Mouse (Mus musculus) intestine, embryonic 16.5 days (tissue): ENCODE data around the gene Fam240b. TPM values are rescaled to one million over a fixed set of nuclear protein-coding genes. Genes with fewer than 3 reads are reported as not detected.

Source experiments
- ATAC-seq: fragments of 200-750 bp; cut with Nextera tagmentation; 2 replicates; pipeline ENCODE4 v1.8.0; 2017; ENCODE audit warnings: moderate TSS enrichment, moderate library complexity
- H3K27ac ChIP-seq: fragments of 300-500 bp; sonication (generic); 2 replicates; pipeline ENCODE4 v1.5.1; 2014; ENCODE audit warnings: mild to moderate bottlenecking, low read length
- H3K27me3 ChIP-seq: fragments of 300-500 bp; sonication (generic); replicated peaks from 2 replicates; pipeline ENCODE4 v1.6.1; 2014; ENCODE audit warnings: low read length, control low read depth, mixed read lengths; ENCODE audit not compliant: control insufficient read depth, insufficient read depth
- H3K36me3 ChIP-seq: fragments of 300-500 bp; sonication (generic); 2 replicates; pipeline ENCODE4 v1.6.1; 2014; ENCODE audit warnings: low read length, control low read depth; ENCODE audit not compliant: control insufficient read depth, insufficient read depth
- H3K4me1 ChIP-seq: fragments of 300-500 bp; sonication (generic); 2 replicates; pipeline ENCODE4 v1.6.1; 2014; ENCODE audit warnings: low read length, control low read depth, mixed read lengths; ENCODE audit not compliant: control insufficient read depth, insufficient read depth
- H3K4me2 ChIP-seq: fragments of 300-500 bp; sonication (generic); 2 replicates; pipeline ENCODE4 v1.6.1; 2014; ENCODE audit warnings: low read depth, low read length, control low read depth
- H3K4me3 ChIP-seq: fragments of 300-500 bp; sonication (generic); 2 replicates; pipeline ENCODE4 v1.5.1; 2014; ENCODE audit warnings: mild to moderate bottlenecking, low read length
- H3K9ac ChIP-seq: fragments of 300-500 bp; sonication (generic); 2 replicates; pipeline ENCODE4 v1.6.1; 2014; ENCODE audit warnings: low read depth, low read length
- H3K9me3 ChIP-seq: fragments of 300-500 bp; sonication (generic); 2 replicates; pipeline ENCODE4 v1.6.1; 2016; ENCODE audit warnings: low read length, control low read depth; ENCODE audit not compliant: control insufficient read depth
- WGBS: fragments of 180-500 bp; shearing (Covaris S2); extraction: QIAGEN DNeasy Blood & Tissue Kit; methylation state at CpG from one replicate; pipeline ENCODE4 v1.1.7; 2014; 5-methylcytosine and 5-hydroxymethylcytosine counted together
- polyA plus RNA-seq: library from polyadenylated mRNA; unstranded; fragments of >200 nt; fragmentation: Nextera tagmentation; extraction: Ambion mirVana; gene quantifications from 2 replicates; pipeline ENCODE4 v1.2.1, GENCODE M21; 2015

Fam240b gene
- polyA plus RNA-seq, 1 experiment from 2014 or later, result not detected

DNA sequence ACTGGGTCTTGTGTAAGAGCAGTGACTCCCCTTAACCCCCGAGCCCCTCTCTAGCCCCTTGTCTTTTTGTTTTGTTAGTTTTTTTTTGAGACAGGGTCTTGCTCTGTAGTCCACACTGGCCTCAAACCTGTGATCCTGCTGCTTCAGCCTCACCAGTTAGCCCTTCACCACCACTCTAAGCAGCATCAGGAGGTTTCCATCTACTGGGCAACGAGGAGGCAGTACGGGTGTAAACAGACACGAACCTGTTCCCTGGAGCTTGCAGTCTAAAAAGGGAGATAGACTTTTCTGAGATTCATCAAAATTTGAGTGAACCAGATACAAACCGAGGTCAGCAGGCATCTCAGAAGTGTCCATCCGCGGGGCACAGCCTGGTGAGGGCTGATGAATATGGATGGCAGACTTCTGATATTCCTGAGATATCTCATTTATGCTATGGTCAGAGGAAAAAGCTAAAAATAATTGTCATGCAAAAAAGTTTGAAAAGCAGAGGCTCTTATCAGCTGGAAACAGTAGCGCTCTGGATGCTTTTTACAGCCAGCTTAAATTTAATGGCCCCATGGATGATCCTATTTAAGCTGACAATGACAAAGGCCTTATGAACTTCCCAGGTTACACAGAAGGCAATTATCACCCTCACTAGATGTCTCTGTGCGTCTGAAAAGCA, 52.2 kb downstream of the Fam240b start:
- WGBS, result 69% methylated on average over 9 of the region's 9 CpGs

DNA sequence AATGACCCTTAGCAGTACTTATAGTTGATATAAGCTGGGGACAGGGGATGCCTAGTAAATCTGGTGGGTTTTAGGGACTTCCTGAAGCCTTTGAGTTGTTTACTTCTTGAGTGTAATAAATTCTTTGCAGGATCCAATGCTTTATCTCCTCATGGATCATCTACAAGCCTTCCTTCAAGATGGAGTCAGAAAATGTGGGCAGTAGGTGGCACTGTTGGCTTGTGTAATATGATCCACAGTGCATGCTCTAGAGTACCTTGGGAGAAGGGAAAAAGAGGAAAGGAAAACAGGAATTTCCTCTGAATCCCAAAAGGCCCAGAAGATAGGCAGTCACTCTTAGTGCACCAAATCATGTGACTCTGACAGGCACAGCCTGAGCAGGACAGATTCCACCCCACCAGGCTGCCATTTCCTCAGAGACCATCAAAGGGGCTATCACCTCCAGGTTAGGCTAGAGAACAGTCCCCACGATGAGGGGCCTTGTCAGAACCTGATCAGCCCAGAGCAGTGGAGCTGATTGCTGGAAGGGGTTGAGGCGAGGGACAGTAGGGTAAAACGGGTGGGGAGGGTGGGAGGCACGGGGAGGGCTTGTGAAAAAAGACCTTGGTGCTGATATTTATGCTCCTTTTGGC, 54.2 kb downstream of the Fam240b start:
- no peak overlapping the region for H3K4me3 ChIP-seq
- WGBS, result 67% methylated on average over 4 of the region's 4 CpGs
- H3K27me3 ChIP-seq, result no peaks in the 10 kb centered on the region
- H3K4me2 ChIP-seq, result no peak overlapping the region
- peaks cover 4% of the 10 kb centered on the region; the same call in 1 of the 2 replicates for H3K4me1 ChIP-seq
- H3K9ac ChIP-seq, result no peak overlapping the region
- H3K9me3 ChIP-seq, result no peaks in the 10 kb centered on the region
- no peak overlapping the region for H3K27ac ChIP-seq
- ATAC-seq, result peak; percentile 59
- no peaks in the 10 kb centered on the region for H3K36me3 ChIP-seq

More for the DNA sequence above, 52.2 kb downstream of the Fam240b start:
- Histone ChIP-seq H3K4me1 (no peaks in the 10 kb centered on the region), H3K27ac (no peak overlapping the region), H3K4me3 (no peak overlapping the region), H3K4me2 (no peak overlapping the region), H3K9me3 (no peaks in the 10 kb centered on the region), H3K36me3 (no peaks in the 10 kb centered on the region), H3K9ac (no peak overlapping the region), H3K27me3 (no peaks in the 10 kb centered on the region)
- ATAC-seq, result no peak

DNA sequence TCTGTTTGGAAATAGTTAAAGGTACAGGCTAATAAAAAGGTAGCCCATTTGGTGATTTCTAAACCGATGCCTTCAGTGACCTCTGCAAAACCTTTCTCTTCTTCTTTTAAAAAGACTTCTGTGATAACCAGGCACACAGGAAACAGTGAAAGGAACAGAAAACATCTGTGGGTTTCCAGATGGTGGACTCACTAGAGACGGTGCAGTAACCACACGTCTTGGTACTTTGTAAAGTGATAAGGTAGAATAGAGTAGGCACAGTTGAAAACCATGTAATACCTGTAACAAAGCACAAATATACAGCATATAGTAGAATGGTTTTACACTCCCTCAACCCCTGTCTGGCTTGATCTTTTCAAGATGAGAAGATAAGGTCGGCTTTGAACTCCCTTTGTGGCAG, 57.0 kb downstream of the Fam240b start:
- peaks cover 4% of the 10 kb centered on the region; the same call in 1 of the 2 replicates for H3K4me1 ChIP-seq
- no peak overlapping the region for H3K4me2 ChIP-seq
- H3K9ac ChIP-seq, result no peak overlapping the region
- H3K9me3 ChIP-seq, result no peaks in the 10 kb centered on the region
- no peak for ATAC-seq
- H3K27ac ChIP-seq, result no peak overlapping the region
- 73% methylated on average over 4 of the region's 4 CpGs for WGBS
- no peaks in the 10 kb centered on the region for H3K27me3 ChIP-seq
- H3K36me3 ChIP-seq, result no peaks in the 10 kb centered on the region
- H3K4me3 ChIP-seq, result no peak overlapping the region

DNA sequence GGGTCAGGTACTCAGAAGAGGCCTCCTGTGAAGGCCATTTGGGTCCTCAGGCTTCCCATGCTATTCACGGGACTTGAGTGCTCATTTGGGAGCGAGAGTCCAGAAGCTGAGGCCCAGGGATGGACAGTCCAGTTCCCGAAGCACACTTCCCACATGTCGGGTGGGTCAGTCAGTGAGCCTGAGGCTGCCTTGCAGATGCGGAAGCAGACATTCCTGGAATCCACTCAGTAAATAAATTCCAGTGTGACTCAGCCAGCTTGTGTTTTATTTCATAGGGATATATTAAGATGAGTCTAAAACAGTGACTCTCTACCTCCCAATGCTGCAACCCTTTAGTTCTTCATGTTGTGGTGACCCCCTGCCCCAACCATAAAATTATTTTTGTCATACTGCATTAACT, 58.1 kb downstream of the Fam240b start:
- ATAC-seq, result 0 out of 2 replicates have a peak, but pooled peaks have one; percentile 10

DNA sequence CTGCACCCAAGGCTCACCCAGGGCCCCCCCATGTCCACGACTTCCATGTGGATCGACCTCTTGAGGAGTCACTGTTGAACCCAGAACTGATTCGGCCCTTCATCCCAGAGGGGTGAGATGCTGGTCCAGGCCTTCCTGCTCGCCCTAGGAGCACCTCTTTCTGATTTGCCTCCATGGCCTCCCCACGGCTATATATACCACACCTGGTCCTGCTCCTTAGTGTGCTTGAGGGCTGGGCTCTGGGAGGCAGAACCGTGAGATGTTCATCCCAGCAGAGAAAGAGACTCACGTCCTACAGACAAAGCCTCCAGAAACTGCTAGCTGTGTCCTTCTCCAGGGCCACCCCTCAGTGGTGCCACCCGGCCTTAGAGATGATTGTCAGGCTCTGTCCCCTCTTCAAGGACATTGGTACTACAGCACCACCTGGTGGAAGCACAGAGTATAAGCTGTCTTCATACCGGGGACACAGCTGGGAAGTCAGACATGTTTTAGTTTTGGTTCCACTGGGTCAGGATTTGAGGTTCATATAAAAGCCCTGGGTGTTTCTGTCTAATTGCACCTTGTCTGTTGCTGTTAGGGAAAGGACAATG, 58.6 kb downstream of the Fam240b start:
- 55% methylated on average over 9 of the region's 9 CpGs for WGBS
- no peaks in the 10 kb centered on the region for H3K9me3 ChIP-seq
- no peak overlapping the region for H3K4me2 ChIP-seq
- no peak overlapping the region for H3K27ac ChIP-seq
- H3K36me3 ChIP-seq, result no peaks in the 10 kb centered on the region
- peaks cover 4% of the 10 kb centered on the region; the same call in 1 of the 2 replicates for H3K4me1 ChIP-seq
- H3K4me3 ChIP-seq, result no peak overlapping the region
- ATAC-seq, result peak; percentile 16; the same call in 1 of the 2 replicates
- no peak overlapping the region for H3K9ac ChIP-seq
- no peaks in the 10 kb centered on the region for H3K27me3 ChIP-seq

More for the DNA sequence above, 58.1 kb downstream of the Fam240b start:
- H3K27ac ChIP-seq, result no peak overlapping the region
- H3K9ac ChIP-seq, result no peak overlapping the region
- H3K4me1 ChIP-seq, result peaks cover 4% of the 10 kb centered on the region; the same call in 1 of the 2 replicates
- no peaks in the 10 kb centered on the region for H3K36me3 ChIP-seq
- no peak overlapping the region for H3K4me2 ChIP-seq
- H3K9me3 ChIP-seq, result no peaks in the 10 kb centered on the region
- H3K4me3 ChIP-seq, result no peak overlapping the region
- H3K27me3 ChIP-seq, result no peaks in the 10 kb centered on the region
- WGBS, result 51% methylated on average over 5 of the region's 5 CpGs

DNA sequence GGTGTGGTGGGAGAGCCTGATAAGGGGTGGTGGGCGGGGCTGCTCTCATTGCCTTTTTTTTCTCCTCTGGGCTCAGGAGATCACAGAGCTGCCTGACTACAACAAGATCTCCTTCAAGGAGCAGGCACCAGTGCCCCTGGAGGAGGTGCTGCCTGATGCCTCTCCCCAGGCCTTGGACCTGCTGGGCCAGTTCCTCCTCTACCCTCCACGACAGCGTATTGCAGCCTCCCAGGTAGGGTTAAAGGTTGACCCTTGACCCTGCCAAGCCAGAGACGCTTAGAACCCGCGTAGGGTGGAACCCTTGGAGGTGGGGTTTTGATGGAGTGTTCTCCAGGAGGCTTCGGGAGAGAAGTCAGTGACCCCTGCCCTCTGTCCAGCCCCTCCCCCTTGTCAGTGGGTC, 59.8 kb downstream of the Fam240b start:
- no peak overlapping the region for H3K4me3 ChIP-seq
- peak; percentile 66 for ATAC-seq

DNA sequence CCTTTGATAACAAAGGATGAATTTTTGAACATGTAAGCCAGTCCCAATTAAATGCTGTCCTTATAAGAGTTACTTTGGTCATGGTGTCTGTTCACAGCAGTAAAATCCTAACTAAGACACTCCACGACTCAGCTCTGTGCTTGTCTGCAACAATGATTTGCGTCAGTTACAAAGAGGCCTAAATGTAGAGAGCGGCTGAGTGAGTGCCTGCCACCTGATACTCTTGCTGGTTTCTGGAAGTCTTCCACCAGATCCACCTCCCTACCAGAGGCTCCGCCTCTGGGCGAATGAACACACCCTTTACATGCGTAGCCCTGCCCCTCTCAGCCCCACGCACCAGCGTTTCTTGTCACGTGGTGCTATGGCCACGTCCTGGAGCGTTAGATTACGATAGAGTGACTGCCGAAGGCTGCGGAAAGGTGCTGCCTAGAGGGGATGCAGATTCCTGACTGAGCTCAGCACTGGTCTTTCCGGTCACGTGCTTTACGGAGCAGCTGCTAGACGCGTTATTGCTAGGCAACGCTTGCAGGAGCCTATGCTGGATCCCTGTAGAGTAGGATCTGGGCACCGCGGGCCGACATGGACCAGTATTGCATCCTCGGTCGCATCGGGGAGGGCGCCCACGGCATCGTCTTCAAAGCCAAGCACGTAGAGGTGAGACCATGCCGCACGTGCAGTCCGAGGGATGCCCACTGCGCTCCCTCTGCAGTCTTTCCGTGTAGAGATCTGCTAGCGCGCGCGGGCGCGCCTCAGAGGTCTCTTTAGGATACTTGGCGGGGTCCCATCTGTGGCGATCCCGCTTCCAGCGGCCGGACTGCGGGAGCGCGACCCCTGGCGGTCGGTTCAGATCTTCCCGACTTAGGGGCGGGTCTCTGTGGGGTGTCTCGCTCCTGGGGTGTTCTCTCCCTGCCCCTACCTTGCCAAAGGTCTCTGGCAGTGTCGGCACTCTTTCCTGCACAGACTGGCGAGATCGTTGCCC, 65.3 kb downstream of the Fam240b start, which contains the start of gene Cdk20:
TSS of gene Cdk20 (plus strand) at position 298 of the 979 bp plus-strand sequence.
- Histone ChIP-seq H3K9me3 (no peaks in the 10 kb centered on the region), H3K4me2 (peak within 1 kb of the TSS; percentile 59), H3K9ac (peak within 1 kb of the TSS; percentile 69), H3K27ac (peak within 1 kb of the TSS; percentile 81), H3K4me1 (peaks cover 5% of the 10 kb centered on the region), H3K27me3 (no peaks in the 10 kb centered on the region), H3K36me3 (no peaks in the 10 kb centered on the region), H3K4me3 (peak within 1 kb of the TSS; percentile 67)
- WGBS, result under 1% methylated on average over 57 of the region's 57 CpGs
- ATAC-seq, result peak; percentile 99

More for the DNA sequence above, 59.8 kb downstream of the Fam240b start:
- Histone ChIP-seq H3K4me2 (no peak overlapping the region), H3K4me1 (peaks cover 9% of the 10 kb centered on the region), H3K9me3 (no peaks in the 10 kb centered on the region), H3K27ac (no peak overlapping the region), H3K9ac (no peak overlapping the region), H3K36me3 (no peaks in the 10 kb centered on the region), H3K27me3 (no peaks in the 10 kb centered on the region)
- 40% methylated on average over 7 of the region's 7 CpGs for WGBS
